Mouse (Mus musculus): Measurements from ENCODE around the gene Ubash3a. TPM values are rescaled to one million over a fixed set of nuclear protein-coding genes. Genes with fewer than 3 reads are reported as not detected.

Ubash3a gene
- polyA plus RNA-seq, 2 experiments, result 8.4 to 11.8 TPM

GRCm38 (mm10) chr17:31275181-31275580 is 67.5 kb downstream of the Ubash3a start:
- Histone ChIP-seq H3K36me3 (replicated peaks; ENCODE audit: control insufficient read depth, insufficient read depth, low read depth) (no peaks in the 10 kb centered on the region), H3K4me3 (ENCODE audit: insufficient read depth in 1 of 2, low read depth in 2 of 2, low read length in 2 of 2) (no peak overlapping the region)
- 33% methylated on average over 6 of the region's 6 CpGs for WGBS (ENCODE audit: insufficient replicate concordance)

GRCm38 (mm10) chr17:31276207-31276921 is 68.7 kb downstream of the Ubash3a start:
- Histone ChIP-seq H3K9ac (replicated peaks) (no peak overlapping the region), H3K4me2 (ENCODE audit: low read depth) (peak overlapping the region; percentile 58), H3K9me3 (ENCODE audit: control insufficient read depth, low read length) (no peaks in the 10 kb centered on the region), H3K36me3 (replicated peaks; ENCODE audit: control insufficient read depth, insufficient read depth, low read depth) (no peaks in the 10 kb centered on the region), H3K27ac (no peak overlapping the region), H3K4me1 (replicated peaks; ENCODE audit: control insufficient read depth in 2 of 2, insufficient read depth in 2 of 2, low read length in 1 of 2) (no peaks in the 10 kb centered on the region; a peak in 1 of 4 replicates), H3K4me3 (ENCODE audit: insufficient read depth in 1 of 2, low read depth in 2 of 2, low read length in 2 of 2) (no peak overlapping the region; a peak in 1 of 4 replicates), H3K27me3 (ENCODE audit: control insufficient read depth, insufficient read depth, low read length) (no peaks in the 10 kb centered on the region)
- ATAC-seq (ENCODE audit: insufficient read depth), result no peak
- WGBS (ENCODE audit: insufficient replicate concordance), result 28% methylated on average over 8 of the region's 9 CpGs
- TF ChIP-seq CTCF (IDR thresholded peaks at IDR 0.05; ENCODE audit: low read depth), result no peak
- no peak for TF ChIP-seq EP300 (IDR thresholded peaks at IDR 0.05; ENCODE audit: low read depth)
- no peak for DNase-seq (ENCODE audit: low read depth in 3 of 3, low spot score in 3 of 3)

More at GRCm38 (mm10) chr17:31275181-31275580, 67.5 kb downstream of the Ubash3a start:
- TF ChIP-seq EP300 (IDR thresholded peaks at IDR 0.05; ENCODE audit: low read depth) (no peak), CTCF (IDR thresholded peaks at IDR 0.05; ENCODE audit: low read depth) (no peak)
- ATAC-seq (ENCODE audit: insufficient read depth) (no peak), DNase-seq (ENCODE audit: low read depth in 3 of 3, low spot score in 3 of 3) (no peak)
- Histone ChIP-seq H3K27ac (no peak overlapping the region), H3K9me3 (ENCODE audit: control insufficient read depth, low read length) (no peaks in the 10 kb centered on the region), H3K4me1 (replicated peaks; ENCODE audit: control insufficient read depth in 2 of 2, insufficient read depth in 2 of 2, low read length in 1 of 2) (no peaks in the 10 kb centered on the region; a peak in 1 of 4 replicates), H3K9ac (replicated peaks) (no peak overlapping the region), H3K27me3 (ENCODE audit: control insufficient read depth, insufficient read depth, low read length) (no peaks in the 10 kb centered on the region), H3K4me2 (ENCODE audit: low read depth) (no peak overlapping the region)

GRCm38 (mm10) chr17:31276922-31277918 is 69.5 kb downstream of the Ubash3a start, which contains the start of gene Rsph1:
Gene Rsph1, minus strand, starts transcription at chr17:31277383.
- WGBS (ENCODE audit: insufficient replicate concordance), result 10% methylated on average over 44 of the region's 44 CpGs
- Histone ChIP-seq H3K27ac (no peak within 1 kb of the TSS), H3K4me2 (ENCODE audit: low read depth) (peak within 1 kb of the TSS; percentile 58), H3K9me3 (ENCODE audit: control insufficient read depth, low read length) (no peaks in the 10 kb centered on the region), H3K4me3 (ENCODE audit: insufficient read depth in 1 of 2, low read depth in 2 of 2, low read length in 2 of 2) (peak within 1 kb of the TSS; percentile 34 to 37), H3K9ac (replicated peaks) (no peak within 1 kb of the TSS), H3K36me3 (replicated peaks; ENCODE audit: control insufficient read depth, insufficient read depth, low read depth) (no peaks in the 10 kb centered on the region), H3K4me1 (replicated peaks; ENCODE audit: control insufficient read depth in 2 of 2, insufficient read depth in 2 of 2, low read length in 1 of 2) (no peaks in the 10 kb centered on the region; a peak in 1 of 4 replicates), H3K27me3 (ENCODE audit: control insufficient read depth, insufficient read depth, low read length) (no peaks in the 10 kb centered on the region)
- ATAC-seq (ENCODE audit: insufficient read depth) (peak; percentile 45; the same call in 1 of the 2 replicates), DNase-seq (ENCODE audit: low read depth in 3 of 3, low spot score in 3 of 3) (no peak)
- TF ChIP-seq EP300 (IDR thresholded peaks at IDR 0.05; ENCODE audit: low read depth) (no peak), CTCF (IDR thresholded peaks at IDR 0.05; ENCODE audit: low read depth) (no peak)

GRCm38 (mm10) chr17:31277931-31278330 is 70.3 kb downstream of the Ubash3a start:
- ATAC-seq (ENCODE audit: insufficient read depth), result no peak
- TF ChIP-seq EP300 (IDR thresholded peaks at IDR 0.05; ENCODE audit: low read depth), result no peak
- TF ChIP-seq CTCF (IDR thresholded peaks at IDR 0.05; ENCODE audit: low read depth), result no peak
- no peak overlapping the region for H3K27ac ChIP-seq

More at GRCm38 (mm10) chr17:31277931-31278330, 70.3 kb downstream of the Ubash3a start:
- Histone ChIP-seq H3K4me1 (replicated peaks; ENCODE audit: control insufficient read depth in 2 of 2, insufficient read depth in 2 of 2, low read length in 1 of 2) (no peaks in the 10 kb centered on the region; a peak in 1 of 4 replicates), H3K4me2 (ENCODE audit: low read depth) (no peak overlapping the region), H3K4me3 (ENCODE audit: insufficient read depth in 1 of 2, low read depth in 2 of 2, low read length in 2 of 2) (no peak overlapping the region), H3K36me3 (replicated peaks; ENCODE audit: control insufficient read depth, insufficient read depth, low read depth) (no peaks in the 10 kb centered on the region), H3K9me3 (ENCODE audit: control insufficient read depth, low read length) (no peaks in the 10 kb centered on the region), H3K9ac (replicated peaks) (no peak overlapping the region), H3K27me3 (ENCODE audit: control insufficient read depth, insufficient read depth, low read length) (no peaks in the 10 kb centered on the region)
- 52% methylated on average over 4 of the region's 4 CpGs for WGBS (ENCODE audit: insufficient replicate concordance)
- DNase-seq (ENCODE audit: low read depth in 3 of 3, low spot score in 3 of 3), result no peak

All from liver, embryonic 14.5 days (tissue).